Mouse (Mus musculus): ENCODE data around the gene Mitf. TPM values are rescaled to one million over a fixed set of nuclear protein-coding genes. Genes with fewer than 3 reads are reported as not detected.

Gene Mitf
- total and polyA plus RNA-seq, 2 experiments from 2014 or later = 1.8 to 3.1 TPM

- TF ChIP-seq CTCF (IDR thresholded peaks at IDR 0.05; ENCODE audit: low read depth) = no peak
- H3K9me3 ChIP-seq (ENCODE audit: low read length) = no peaks in the 10 kb centered on the region
- DNase-seq = no peak
- no peak overlapping the region for H3K27ac ChIP-seq (ENCODE audit: low read depth, low read length)
- no peaks in the 10 kb centered on the region for H3K36me3 ChIP-seq (ENCODE audit: insufficient read depth)
- WGBS = 65% methylated on average over 5 of the region's 5 CpGs
- H3K9ac ChIP-seq = no peak overlapping the region
- H3K27me3 ChIP-seq (ENCODE audit: insufficient read depth, low read length) = no peaks in the 10 kb centered on the region
- H3K4me1 ChIP-seq (ENCODE audit: insufficient read depth) = no peaks in the 10 kb centered on the region
- no peak overlapping the region for H3K4me2 ChIP-seq (ENCODE audit: low read depth)
- H3K4me3 ChIP-seq (ENCODE audit: low read depth, low read length) = no peak overlapping the region
- ATAC-seq = no peak
Observed at GRCm38 (mm10) chr6:98015066-98015465, 208.2 kb downstream of the Mitf start.

DNA sequence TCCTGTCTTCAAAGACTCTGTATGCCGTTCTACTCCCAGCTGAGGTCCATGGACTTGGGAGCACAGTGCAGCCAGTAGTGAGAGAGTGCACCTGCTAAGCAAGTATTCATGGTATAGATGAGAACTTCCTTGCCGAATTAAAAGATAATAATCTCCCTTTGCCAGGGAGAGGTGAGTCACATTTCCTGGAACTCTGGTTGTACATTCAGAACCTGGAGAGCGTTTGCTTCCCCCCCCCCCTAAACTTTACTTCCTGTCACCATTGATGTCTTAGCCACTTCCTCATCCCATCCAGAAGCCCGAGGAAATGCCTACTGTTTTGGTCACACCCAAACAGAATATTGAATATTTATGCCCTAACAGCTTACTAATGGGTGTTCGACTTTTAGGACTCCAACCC lies 209.0 kb downstream of the Mitf start:
- Histone ChIP-seq H3K4me2 (ENCODE audit: low read depth) (no peak overlapping the region), H3K27me3 (ENCODE audit: insufficient read depth, low read length) (no peaks in the 10 kb centered on the region), H3K27ac (ENCODE audit: low read depth, low read length) (no peak overlapping the region), H3K36me3 (ENCODE audit: insufficient read depth) (no peaks in the 10 kb centered on the region), H3K9ac (no peak overlapping the region), H3K4me1 (ENCODE audit: insufficient read depth) (no peaks in the 10 kb centered on the region), H3K4me3 (ENCODE audit: low read depth, low read length) (no peak overlapping the region), H3K9me3 (ENCODE audit: low read length) (no peaks in the 10 kb centered on the region)
- WGBS = 84% methylated on average over 5 of the region's 5 CpGs
- TF ChIP-seq CTCF (IDR thresholded peaks at IDR 0.05; ENCODE audit: low read depth) = no peak
- DNase-seq (no peak), ATAC-seq (no peak)

- WGBS = 76% methylated on average over 1 of the region's 1 CpGs
- H3K27me3 ChIP-seq (ENCODE audit: insufficient read depth, low read length) = no peaks in the 10 kb centered on the region
- H3K36me3 ChIP-seq (ENCODE audit: insufficient read depth) = no peaks in the 10 kb centered on the region
- ATAC-seq (no peak), DNase-seq (no peak)
- TF ChIP-seq CTCF (IDR thresholded peaks at IDR 0.05; ENCODE audit: low read depth) = no peak
- H3K9ac ChIP-seq = no peak overlapping the region
- no peak overlapping the region for H3K4me3 ChIP-seq (ENCODE audit: low read depth, low read length)
- H3K27ac ChIP-seq (ENCODE audit: low read depth, low read length) = 0 out of 2 replicates have a peak overlapping the region, but pooled peaks have one; percentile 1
- no peaks in the 10 kb centered on the region for H3K9me3 ChIP-seq (ENCODE audit: low read length)
- no peak overlapping the region for H3K4me2 ChIP-seq (ENCODE audit: low read depth)
- H3K4me1 ChIP-seq (ENCODE audit: insufficient read depth) = no peaks in the 10 kb centered on the region
Observed at GRCm38 (mm10) chr6:98023876-98024275, 217.0 kb downstream of the Mitf start.

DNA sequence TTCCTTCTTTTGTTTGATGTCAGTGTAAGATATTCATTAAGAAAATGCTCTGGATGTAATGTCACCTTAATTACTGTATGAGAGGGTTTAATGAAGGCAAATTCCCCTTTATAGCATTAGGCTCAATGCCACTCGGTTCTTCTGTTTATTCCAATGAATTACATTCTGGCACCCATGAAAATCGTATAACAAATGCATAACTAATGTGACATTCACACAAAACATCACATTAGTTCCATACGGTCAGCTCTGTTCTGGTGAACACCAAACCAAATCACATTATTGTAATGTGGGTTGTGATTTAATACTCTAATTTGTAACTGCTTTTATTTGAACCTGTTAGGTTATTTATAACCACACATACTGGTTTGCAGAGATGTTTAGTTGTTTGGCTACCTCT lies 231.7 kb downstream of the Mitf start:
- Histone ChIP-seq H3K27ac (ENCODE audit: low read depth, low read length) (no peak overlapping the region), H3K9ac (no peak overlapping the region), H3K4me2 (ENCODE audit: low read depth) (no peak overlapping the region), H3K9me3 (ENCODE audit: low read length) (no peaks in the 10 kb centered on the region), H3K36me3 (ENCODE audit: insufficient read depth) (no peaks in the 10 kb centered on the region), H3K4me3 (ENCODE audit: low read depth, low read length) (no peak overlapping the region), H3K27me3 (ENCODE audit: insufficient read depth, low read length) (no peaks in the 10 kb centered on the region), H3K4me1 (ENCODE audit: insufficient read depth) (no peaks in the 10 kb centered on the region)
- DNase-seq (no peak), ATAC-seq (no peak)
- no peak for TF ChIP-seq CTCF (IDR thresholded peaks at IDR 0.05; ENCODE audit: low read depth)
- WGBS = 31% methylated on average over 3 of the region's 3 CpGs

DNA sequence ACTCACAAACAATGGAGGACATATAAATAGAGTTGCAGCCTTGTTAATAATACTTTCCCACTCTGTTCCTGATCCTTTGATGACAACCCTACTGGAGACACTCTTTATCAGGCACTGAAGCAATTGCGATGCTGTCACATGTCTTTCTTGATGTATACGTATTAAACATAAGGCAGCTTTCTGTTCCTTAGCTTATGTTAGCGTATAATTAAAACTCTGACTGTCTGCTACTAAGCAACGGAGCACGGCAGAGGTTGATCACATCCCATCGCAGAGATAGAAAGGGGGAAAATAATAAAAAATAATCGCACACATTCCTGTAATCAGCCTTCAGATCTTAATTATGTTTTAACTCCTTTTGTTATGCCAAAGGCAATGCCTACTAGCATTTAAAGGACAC lies 234.9 kb downstream of the Mitf start:
- DNase-seq = no peak
- Histone ChIP-seq H3K36me3 (ENCODE audit: insufficient read depth) (no peaks in the 10 kb centered on the region), H3K27me3 (ENCODE audit: insufficient read depth, low read length) (no peaks in the 10 kb centered on the region), H3K27ac (ENCODE audit: low read depth, low read length) (peak overlapping the region; percentile 6; the same call in 1 of the 2 replicates), H3K9me3 (ENCODE audit: low read length) (no peaks in the 10 kb centered on the region), H3K9ac (no peak overlapping the region), H3K4me3 (ENCODE audit: low read depth, low read length) (no peak overlapping the region), H3K4me2 (ENCODE audit: low read depth) (no peak overlapping the region), H3K4me1 (ENCODE audit: insufficient read depth) (no peaks in the 10 kb centered on the region)
- no peak for TF ChIP-seq CTCF (IDR thresholded peaks at IDR 0.05; ENCODE audit: low read depth)
- WGBS = 44% methylated on average over 7 of the region's 7 CpGs
- ATAC-seq = peak; percentile 65; the same call in 1 of the 2 replicates

- Histone ChIP-seq H3K36me3 (ENCODE audit: insufficient read depth) (no peaks in the 10 kb centered on the region), H3K4me1 (ENCODE audit: insufficient read depth) (peaks cover 6% of the 10 kb centered on the region; the same call in 1 of the 2 replicates), H3K27me3 (ENCODE audit: insufficient read depth, low read length) (no peaks in the 10 kb centered on the region), H3K4me3 (ENCODE audit: low read depth, low read length) (no peak overlapping the region), H3K27ac (ENCODE audit: low read depth, low read length) (0 out of 2 replicates have a peak overlapping the region, but pooled peaks have one; percentile 40), H3K9me3 (ENCODE audit: low read length) (no peaks in the 10 kb centered on the region), H3K9ac (no peak overlapping the region), H3K4me2 (ENCODE audit: low read depth) (no peak overlapping the region)
- TF ChIP-seq CTCF (IDR thresholded peaks at IDR 0.05; ENCODE audit: low read depth) = no peak
- peak; percentile 61 for DNase-seq
- peak; percentile 72 for ATAC-seq
- WGBS = 23% methylated on average over 11 of the region's 11 CpGs
Observed at GRCm38 (mm10) chr6:98046295-98047108, 239.7 kb downstream of the Mitf start.

DNA sequence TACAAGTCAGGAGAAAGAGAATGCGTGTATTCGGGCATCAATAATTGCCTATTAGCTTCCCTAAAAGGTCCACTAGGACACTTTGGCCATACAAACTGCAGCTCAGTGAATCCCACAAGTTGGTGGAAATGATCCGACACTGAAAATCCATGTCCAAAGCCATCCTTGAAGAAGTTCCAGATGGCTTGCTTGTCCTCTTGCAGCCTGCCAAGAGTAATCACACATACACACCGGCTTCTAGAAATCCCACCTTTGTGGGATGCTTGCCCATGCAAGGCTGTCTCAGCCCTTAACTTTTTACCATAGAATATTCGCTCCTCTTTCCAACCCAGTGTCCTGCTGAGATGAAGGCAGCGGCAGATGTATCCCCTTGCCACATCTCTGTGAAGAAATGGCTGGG lies 240.9 kb downstream of the Mitf start:
- ATAC-seq (no peak), DNase-seq (no peak)
- Histone ChIP-seq H3K27ac (ENCODE audit: low read depth, low read length) (no peak overlapping the region), H3K9me3 (ENCODE audit: low read length) (no peaks in the 10 kb centered on the region), H3K4me2 (ENCODE audit: low read depth) (no peak overlapping the region), H3K4me1 (ENCODE audit: insufficient read depth) (peaks cover 6% of the 10 kb centered on the region; the same call in 1 of the 2 replicates), H3K9ac (no peak overlapping the region), H3K4me3 (ENCODE audit: low read depth, low read length) (no peak overlapping the region), H3K27me3 (ENCODE audit: insufficient read depth, low read length) (no peaks in the 10 kb centered on the region), H3K36me3 (ENCODE audit: insufficient read depth) (no peaks in the 10 kb centered on the region)
- WGBS = 47% methylated on average over 6 of the region's 6 CpGs
- TF ChIP-seq CTCF (IDR thresholded peaks at IDR 0.05; ENCODE audit: low read depth) = no peak

All from forebrain, postnatal 0 days (tissue).